Mouse (Mus musculus): ENCODE results near the gene Amigo1. TPM values are rescaled to one million over a fixed set of nuclear protein-coding genes. Genes with fewer than 3 reads are reported as not detected.
"Not testable (repeated sequence)": the region's sequence is repeated elsewhere in the genome, so short reads cannot be mapped to it uniquely, and the experiment has no call there.

Gene Amigo1
- total RNA-seq, 2 experiments from 2014 or later = 47.2 to 49.0 TPM

DNA sequence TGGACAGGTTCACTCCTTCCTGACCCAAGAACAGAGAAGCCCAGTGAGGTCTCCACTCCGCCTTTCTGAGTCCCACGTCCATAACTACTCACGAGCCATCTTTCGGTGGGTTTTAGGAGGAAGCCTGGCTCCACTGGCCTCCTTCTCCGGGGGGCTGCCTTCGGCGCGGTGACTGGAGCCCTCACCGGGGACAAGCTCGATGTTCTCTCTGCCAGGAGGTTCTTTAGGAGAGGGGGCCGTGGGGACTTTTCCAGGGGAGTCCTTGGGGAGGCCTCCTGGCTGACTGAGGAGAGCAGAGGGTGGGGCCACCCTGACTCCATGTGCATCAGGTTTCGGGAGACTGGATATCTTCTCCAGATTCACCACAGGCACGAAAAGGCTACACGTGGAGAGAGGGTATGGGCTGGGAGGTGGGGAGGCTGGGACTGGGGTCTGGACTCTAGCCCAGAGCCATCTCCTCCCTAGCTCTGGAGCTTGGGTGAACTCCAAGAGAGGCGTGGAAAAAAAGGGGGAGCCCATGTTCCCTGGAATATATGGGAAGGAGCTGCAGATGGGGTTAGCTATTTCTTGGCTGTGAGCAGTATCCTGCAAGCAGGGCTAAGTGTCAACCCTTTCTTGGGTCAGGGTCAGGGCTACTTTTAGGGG is 20.7 kb downstream of the Amigo1 start:
- no peak for DNase-seq (ENCODE audit: low spot score in 2 of 2)

DNA sequence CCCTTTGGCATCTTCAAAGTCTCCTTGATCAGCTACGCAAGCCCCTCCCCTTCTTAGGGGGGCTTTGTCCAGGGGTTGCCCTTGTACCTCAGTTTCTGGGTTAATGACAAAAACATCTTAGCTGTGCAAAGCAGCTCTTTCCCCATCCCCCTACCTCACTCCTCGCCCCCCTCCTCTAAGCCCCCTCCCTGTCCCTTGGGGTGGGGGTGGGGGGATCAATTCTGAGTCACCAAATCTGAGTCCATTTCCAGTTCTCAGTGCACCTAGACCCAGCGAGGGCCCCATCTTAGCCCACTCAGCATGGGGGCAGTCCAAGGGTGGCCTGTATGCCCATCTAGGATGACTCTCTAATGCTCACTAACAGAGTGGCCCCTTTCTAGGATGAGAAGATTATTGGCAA is 22.9 kb downstream of the Amigo1 start:
- no peak for DNase-seq (ENCODE audit: low spot score in 2 of 2)

DNA sequence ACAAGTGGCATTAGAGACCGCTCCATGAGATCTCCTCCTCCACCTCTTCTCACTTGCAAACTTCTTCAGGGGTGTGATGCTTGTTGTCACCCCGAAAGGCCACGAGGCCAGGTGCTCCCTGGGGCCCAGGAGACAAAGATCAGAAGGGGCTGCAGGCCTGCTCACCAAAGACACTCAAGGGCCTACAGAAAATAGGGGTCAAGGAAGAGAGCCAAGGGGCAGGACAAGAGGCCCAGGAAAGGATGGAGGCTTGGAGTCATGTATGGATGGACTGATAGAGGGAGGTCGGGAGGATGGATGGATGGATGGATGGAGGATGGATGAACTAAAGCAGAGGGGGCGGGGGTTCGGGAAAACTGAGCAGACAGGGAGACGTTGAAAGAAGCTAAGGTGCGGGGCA is 23.4 kb downstream of the Amigo1 start:
- DNase-seq (ENCODE audit: low spot score in 2 of 2) = no peak

DNA sequence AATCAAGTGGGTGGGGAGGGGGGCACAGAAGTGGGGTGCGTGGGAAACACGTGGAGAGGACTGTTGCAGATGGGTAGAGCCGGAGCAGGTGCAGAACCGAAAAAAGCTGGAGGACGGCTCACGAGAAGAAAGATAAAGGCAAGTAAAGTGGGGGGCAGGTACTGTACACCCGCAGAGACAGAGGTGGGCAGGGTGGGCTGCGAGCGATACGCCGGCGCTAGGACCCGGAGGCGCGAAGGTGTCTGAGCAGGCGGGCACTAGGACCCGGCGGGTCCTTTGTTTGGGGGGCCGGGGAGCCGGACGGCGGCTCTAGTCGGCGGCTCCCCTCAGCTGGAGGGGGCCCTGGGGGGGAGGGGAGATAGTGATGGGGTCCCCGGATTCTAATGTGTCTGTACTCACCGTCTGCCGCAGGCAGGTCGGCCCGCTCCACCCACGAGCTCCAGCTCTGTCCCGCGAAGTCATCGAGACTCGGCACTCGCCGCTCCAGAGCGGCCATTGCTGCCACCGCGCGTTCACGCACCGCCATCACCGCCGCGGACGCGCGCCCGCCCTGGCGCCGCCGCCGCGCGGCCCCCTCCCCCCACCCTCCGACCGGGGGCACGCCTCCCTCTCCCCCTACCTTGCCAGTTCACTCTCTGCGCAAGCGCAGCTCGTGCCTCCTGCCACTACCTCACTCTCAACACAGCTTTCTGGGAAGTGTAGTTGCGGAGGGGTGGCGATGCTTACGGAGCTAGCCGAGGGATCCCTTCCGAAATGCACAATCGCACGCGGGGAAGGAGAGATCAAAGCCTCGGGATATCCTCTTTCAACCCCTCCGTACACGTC is 24.0 kb downstream of the Amigo1 start:
- peak; percentile 96 for DNase-seq (ENCODE audit: low spot score in 2 of 2)

DNA sequence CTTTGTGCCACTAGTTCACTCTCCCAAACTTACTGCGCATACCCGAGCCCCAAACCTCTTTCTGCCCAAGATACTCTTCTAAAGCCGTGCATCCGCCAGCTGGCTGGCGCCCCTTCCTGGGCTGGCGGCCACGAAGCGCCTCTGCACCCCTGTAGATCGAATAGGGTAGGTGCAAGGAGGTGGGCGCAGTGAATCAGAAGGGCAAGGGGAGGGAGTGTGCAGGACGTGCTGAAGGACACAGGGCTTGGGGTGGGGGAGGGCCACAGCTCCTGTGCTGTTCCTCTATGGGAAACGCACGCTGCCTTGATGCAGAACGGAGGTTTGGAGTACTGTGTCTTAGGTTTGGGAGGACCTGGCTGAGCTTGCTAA is 24.6 kb downstream of the Amigo1 start, which contains the start of gene Atxn7l2:
TSS of gene Atxn7l2 (minus strand) at position 164 of the 369 bp plus-strand sequence.
- DNase-seq (ENCODE audit: low spot score in 2 of 2) = no peak

DNA sequence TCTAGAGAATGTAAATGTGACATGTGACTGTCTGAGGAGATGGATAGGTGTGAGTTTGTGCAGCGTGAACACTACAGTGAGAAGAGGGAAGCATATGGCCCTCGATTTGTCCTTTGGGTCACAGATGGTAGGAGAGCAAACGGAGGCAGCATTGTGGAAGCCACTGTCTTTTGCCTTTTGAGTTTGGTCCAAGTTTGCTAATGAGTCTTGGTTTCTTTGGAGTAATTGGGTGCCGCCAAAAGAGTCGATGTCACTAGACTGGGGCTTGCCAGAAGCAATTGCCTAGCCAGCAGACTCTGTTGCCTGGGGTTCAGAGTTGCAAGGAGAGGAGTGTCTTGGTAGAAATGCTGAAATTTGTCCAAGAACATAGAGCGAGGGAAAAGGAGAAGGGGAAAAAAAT is 25.7 kb downstream of the Amigo1 start:
- DNase-seq (ENCODE audit: low spot score in 2 of 2) = peak in 1 of 2 experiments; percentile 62

DNA sequence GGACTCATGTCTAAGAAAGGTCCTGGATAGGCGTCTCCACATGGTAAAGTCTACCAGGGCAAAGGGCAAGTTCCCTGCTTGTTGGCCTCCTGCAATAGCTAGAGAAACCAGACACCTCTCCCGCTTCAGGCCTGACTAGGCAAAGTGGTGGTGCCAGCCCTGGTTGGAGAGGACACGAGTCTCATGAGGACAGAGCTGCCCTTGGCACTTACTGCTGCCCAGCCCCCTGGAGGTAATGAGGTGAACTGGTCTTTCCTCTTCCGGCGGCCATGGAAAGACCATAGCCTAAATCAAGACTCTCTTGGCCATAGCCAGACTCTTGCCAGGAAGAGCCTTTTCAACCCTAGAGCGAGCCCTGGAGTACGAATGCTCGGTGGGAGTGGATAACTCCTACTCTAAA is 26.3 kb downstream of the Amigo1 start:
- DNase-seq (ENCODE audit: low spot score in 2 of 2) = no peak

DNA sequence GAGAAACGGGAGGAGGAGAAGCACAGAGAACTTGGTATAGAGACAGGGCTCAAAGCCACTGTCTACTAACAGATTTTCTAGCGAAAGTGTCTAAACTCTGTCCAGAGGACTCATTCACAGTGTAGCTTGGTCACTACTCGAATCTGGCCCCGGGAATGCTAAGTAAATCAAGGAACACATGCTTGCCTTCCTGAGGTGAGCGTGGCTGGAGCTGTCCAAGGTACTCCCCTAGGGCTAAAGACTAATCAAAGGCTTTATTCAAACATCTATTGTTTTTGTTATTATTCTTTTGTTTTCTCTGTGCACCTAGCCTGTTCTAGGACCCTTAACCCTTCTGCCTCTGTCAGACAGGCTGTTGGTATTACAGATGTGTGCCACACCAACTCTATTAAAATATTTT is 28.6 kb downstream of the Amigo1 start:
- no peak for DNase-seq (ENCODE audit: low spot score in 2 of 2)

DNA sequence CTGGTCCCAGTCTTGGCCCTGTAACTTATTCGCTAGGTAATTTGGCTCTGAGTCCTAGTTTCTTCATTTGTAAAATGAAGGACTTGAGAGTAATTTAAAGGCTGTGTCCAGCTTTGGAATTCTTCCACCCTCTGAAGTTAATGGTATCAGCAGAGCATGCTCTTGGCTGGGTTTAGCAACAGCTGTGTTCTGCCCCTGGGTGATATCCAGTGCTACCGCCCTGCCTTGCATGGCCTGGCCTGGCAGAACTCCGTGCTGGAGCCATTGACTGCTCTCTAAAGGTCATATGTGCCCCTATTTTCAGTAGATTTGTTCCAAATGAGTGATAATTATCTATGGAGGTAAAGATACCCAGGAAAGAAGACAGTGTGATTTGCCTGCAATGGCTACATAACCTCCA is 34.5 kb downstream of the Amigo1 start:
- no peak for DNase-seq (ENCODE audit: low spot score in 2 of 2)

DNA sequence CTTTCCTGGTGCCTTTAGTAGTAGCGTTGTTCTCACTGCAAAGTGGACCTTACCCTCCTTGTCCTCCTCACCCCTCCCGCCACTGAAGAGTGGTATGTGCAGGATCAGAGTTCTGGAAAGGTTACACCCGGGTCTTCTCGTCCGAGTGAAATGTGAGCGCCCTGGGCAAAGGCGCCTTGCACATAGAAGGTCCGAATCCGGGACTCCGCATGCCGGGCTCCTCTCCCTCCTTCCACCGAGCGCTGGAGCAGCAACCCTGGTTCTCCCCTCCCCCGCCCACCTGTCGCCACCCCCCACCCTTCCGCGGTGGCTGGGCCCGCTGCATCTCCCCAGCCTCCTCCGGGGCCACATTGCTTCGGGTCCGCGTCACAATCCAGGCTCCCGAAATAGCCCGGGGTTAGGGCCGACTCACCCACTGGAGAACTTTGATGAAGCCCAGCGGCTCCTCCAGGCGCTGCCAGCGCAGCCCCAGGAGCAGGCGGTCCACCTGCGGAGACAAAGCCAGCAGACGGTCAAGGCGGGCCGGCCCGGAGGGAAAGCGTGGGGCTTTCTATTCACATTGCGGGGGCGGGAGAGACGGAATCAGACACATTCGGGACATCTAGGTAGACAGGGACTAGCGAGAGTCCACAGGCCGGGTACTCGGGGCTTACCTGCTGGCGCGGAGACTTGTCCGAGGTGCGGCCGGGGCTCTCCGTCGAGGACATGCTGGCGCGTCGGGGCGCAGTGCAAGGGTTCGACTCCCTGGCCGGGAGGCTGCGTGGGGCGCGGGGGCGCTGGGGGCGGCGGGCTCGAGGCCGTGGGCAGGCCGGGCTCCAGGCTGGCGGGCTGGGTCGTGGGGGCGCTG is 39.8 kb downstream of the Amigo1 start:
- no peak for DNase-seq (ENCODE audit: low spot score in 2 of 2)

DNA sequence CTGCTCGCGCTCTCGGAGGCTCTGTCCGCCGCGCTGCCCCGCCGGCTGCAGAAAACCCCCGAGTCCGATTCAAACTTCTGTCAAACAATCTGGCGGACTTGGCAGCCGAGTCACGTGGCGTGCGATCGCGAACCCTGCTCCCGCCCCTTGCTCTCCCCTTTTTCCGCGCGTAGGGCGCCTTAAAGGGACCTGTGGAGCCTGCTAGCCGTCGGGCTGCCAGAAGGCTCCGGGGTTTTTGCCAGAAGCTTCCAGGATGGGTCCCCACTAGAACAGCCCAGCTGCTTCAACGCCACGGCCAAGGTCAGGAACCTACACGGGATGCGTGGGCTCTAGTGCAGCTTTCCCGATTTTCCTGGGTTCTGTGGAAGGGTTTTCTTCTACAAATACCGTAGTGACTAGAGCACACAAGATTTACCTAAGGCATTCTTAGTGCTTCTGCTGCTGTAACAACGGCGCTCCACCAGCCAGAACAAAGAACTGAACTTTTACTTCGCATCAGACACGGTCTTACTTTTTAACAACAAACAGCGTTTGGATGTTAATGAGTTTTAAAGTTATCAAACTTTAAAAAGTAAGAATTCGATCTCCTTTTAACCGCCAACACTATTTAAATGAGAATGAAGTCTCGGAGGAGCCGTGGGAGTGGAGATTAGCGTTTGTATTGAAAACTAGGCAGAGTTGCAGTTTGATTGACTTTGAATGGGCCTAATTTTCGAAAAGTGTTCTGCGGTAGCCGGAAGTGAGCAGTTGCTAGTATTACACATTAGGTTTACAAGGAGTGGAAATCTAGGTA is 40.6 kb downstream of the Amigo1 start, which contains the start of gene Sypl2:
TSS of gene Sypl2 (minus strand) at position 91 of the 793 bp plus-strand sequence.
- no peak for DNase-seq (ENCODE audit: low spot score in 2 of 2)

DNA sequence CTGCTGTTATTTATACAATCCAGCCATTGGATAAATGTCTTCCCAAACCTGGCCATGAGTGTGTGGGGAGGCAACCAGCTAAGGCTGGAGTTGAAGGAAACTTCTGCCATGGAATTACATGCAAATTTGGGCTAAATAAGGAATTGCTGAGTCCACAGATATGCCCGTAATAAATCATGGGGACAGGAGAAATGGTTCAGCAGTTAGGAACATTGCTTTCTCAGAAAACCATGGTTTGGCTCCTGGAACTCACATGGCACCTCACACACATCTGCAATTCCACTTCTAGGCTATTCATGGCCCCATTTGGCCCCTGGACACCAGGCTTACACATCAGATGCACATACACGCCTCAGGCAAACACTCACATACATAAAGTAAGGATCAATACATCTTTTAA is 41.4 kb downstream of the Amigo1 start:
- DNase-seq (ENCODE audit: low spot score in 2 of 2) = no peak

DNA sequence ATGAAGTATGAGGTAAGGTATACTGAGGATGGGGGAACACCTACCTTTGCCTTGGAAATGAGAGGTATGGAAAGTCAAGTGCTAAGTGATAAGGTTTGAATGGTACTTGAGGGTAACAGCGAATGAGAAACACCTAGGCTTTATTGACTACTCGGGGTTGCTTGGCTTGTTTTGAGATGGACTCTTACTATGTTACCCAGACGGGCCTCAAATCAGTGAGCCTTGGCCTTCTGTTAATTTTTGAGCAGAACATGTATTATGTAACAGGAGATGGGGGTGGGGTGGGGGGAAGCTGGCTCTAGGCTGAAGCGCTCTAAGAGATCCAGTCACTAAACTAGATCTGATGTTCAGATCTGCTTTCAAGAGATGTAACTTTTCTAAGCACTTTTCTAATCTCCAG is 45.5 kb downstream of the Amigo1 start:
- DNase-seq (ENCODE audit: low spot score in 2 of 2) = no peak

DNA sequence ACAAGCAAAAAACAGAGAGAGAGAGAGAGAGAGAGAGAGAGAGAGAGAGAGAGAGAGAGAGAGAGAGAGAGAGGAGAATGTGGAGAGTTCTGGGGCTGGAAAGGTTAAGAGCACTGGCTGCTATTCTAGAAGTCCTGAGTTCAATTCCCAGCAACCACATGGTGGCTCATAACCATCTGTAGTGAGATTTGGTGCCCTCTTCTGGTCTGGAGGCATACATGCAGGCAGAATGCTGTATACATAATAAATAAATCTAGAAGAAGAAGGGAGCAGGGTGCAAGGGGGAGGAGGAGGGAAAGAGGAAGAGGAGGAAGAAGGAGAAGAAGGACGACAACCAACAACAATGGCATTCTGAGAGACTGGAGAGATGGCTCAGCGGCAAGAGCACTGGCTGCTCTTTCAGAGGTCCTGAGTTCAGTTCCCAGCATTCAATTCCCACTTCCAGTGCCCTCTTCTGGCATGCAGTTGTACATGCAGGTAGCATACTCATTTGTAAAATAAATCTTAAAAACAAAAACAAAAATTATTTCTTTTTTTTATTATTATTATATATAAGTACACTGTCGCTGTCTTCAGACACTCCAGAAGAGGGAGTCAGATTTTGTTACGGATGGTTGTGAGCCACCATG is 51.5 kb downstream of the Amigo1 start:
- DNase-seq (ENCODE audit: low spot score in 2 of 2) = not testable (repeated sequence)

DNA sequence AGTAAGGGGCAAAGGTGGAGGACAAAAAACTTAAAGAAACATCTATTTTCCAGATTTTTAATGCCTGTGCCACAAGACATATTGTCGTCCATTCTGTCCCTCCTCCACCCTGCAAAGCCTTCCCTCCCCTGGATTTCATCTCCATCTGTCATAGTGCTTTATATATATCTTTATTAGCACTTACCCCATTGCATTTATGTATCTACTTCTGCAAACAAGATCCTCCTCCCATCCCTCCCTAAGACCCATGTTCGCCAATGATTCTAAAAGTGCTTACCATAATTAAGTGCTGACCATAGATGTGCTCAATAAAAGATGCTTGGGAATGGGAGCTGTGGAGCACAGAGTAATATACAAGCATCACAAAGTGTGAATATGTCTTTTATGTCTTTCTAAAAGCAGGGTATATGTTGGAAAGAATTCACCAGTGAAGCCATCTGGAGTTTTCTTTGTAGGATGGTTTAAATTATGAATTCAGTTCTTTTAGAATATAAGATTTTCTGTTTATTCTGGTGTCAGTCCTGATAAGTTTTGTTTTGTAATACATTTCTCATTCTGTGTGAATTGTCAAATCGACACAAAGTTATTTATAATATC is 55.2 kb downstream of the Amigo1 start:
- DNase-seq (ENCODE audit: low spot score in 2 of 2) = no peak

Other genes starting within 250 kb of the Amigo1 start
- 1 to 10 TPM; 7.8 to 9.8 TPM for gene Gstm6, start 242.6 kb upstream of the Amigo1 start, total RNA-seq (2021)
- not detected for gene Gstm3, start 217.1 kb upstream of the Amigo1 start, total RNA-seq (2021)
- 1 to 10 TPM; 2.2 to 4.0 TPM for gene Gstm2, start 199.9 kb upstream of the Amigo1 start, total RNA-seq (2021)
- gene Gstm1, start 168.4 kb upstream of the Amigo1 start, total RNA-seq (2021) = 100 to 1,000 TPM; 151 to 159 TPM
- 10 to 100 TPM; 11.3 to 13.2 TPM for gene Gstm4, start 141.4 kb upstream of the Amigo1 start, total RNA-seq (2021)
- 10 to 100 TPM; 55.6 to 58.8 TPM for gene Ampd2, start 99.7 kb upstream of the Amigo1 start, total RNA-seq (2021)
- gene Gnat2, start 93.5 kb upstream of the Amigo1 start, total RNA-seq (2021) = not detected
- 10 to 100 TPM; 38.1 to 44.4 TPM for gene Gnai3, start 40.2 kb upstream of the Amigo1 start, total RNA-seq (2021)
- gene Gpr61, start 31.5 kb upstream of the Amigo1 start, total RNA-seq (2021) = 10 to 100 TPM; 14.4 to 15.2 TPM
- gene Cyb561d1, start 14.9 kb downstream of the Amigo1 start, total RNA-seq (2021) = 10 to 100 TPM; 11.5 to 12.4 TPM
- gene Atxn7l2, start 24.6 kb downstream of the Amigo1 start, total RNA-seq (2021) = 10 to 100 TPM; 20.9 to 24.4 TPM
- 1 to 10 TPM; 1.8 to 2.6 TPM for gene Sypl2, start 40.3 kb downstream of the Amigo1 start, total RNA-seq (2021)
- 10 to 100 TPM; 77.2 to 80.1 TPM for gene Psma5, start 70.6 kb downstream of the Amigo1 start, total RNA-seq (2021)
- gene Sort1, start 97.7 kb downstream of the Amigo1 start, total RNA-seq (2021) = 100 to 1,000 TPM; 255 to 268 TPM
- gene Mybphl, start 178.6 kb downstream of the Amigo1 start, total RNA-seq (2021) = under 1 TPM in 1 of 2 experiments, not detected in 1; 0.94 TPM
- gene Psrc1, start 197.5 kb downstream of the Amigo1 start, total RNA-seq (2021) = 10 to 100 TPM; 12.6 to 12.9 TPM
- 100 to 1,000 TPM; 184 to 194 TPM for gene Celsr2, start 229.2 kb downstream of the Amigo1 start, total RNA-seq (2021)

Measured in layer of hippocampus, postnatal 14 days (tissue).